Mouse (Mus musculus): Measurements from ENCODE around the gene Acot12. TPM values are rescaled to one million over a fixed set of nuclear protein-coding genes. Genes with fewer than 3 reads are reported as not detected.

Acot12 gene
- polyA plus RNA-seq, 1 experiment from 2014 or later: 0.64 TPM

- Histone ChIP-seq H3K36me3 (ENCODE audit: control insufficient read depth, insufficient read depth, low read length) (no peaks in the 10 kb centered on the region), H3K27ac (ENCODE audit: low read depth, low read length) (no peak overlapping the region), H3K4me3 (ENCODE audit: low read depth, low read length) (no peak overlapping the region), H3K9ac (ENCODE audit: low read depth, low read length) (no peak overlapping the region), H3K27me3 (replicated peaks; ENCODE audit: control insufficient read depth, insufficient read depth, low read length) (no peaks in the 10 kb centered on the region), H3K9me3 (ENCODE audit: control insufficient read depth, low read length) (no peaks in the 10 kb centered on the region), H3K4me1 (replicated peaks; ENCODE audit: control insufficient read depth, insufficient read depth, low read length) (no peaks in the 10 kb centered on the region), H3K4me2 (no peak overlapping the region)
- WGBS: 72% methylated on average over 4 of the region's 4 CpGs
- DNase-seq (ENCODE audit: low spot score): no peak
- no peak for ATAC-seq (replicated peaks; ENCODE audit: low FRiP score)
Observed at GRCm38 (mm10) chr13:91749981-91750380, 8.7 kb downstream of the Acot12 start.

GRCm38 (mm10) chr13:91753724-91754123, 12.4 kb downstream of the Acot12 start:
- no peak overlapping the region for H3K4me2 ChIP-seq
- no peaks in the 10 kb centered on the region for H3K4me1 ChIP-seq (replicated peaks; ENCODE audit: control insufficient read depth, insufficient read depth, low read length)
- DNase-seq (ENCODE audit: low spot score) (no peak), ATAC-seq (replicated peaks; ENCODE audit: low FRiP score) (no peak)
- no peak overlapping the region for H3K9ac ChIP-seq (ENCODE audit: low read depth, low read length)
- H3K9me3 ChIP-seq (ENCODE audit: control insufficient read depth, low read length): no peaks in the 10 kb centered on the region
- WGBS: 59% methylated on average over 4 of the region's 4 CpGs
- H3K27ac ChIP-seq (ENCODE audit: low read depth, low read length): no peak overlapping the region
- H3K36me3 ChIP-seq (ENCODE audit: control insufficient read depth, insufficient read depth, low read length): no peaks in the 10 kb centered on the region
- H3K27me3 ChIP-seq (replicated peaks; ENCODE audit: control insufficient read depth, insufficient read depth, low read length): no peaks in the 10 kb centered on the region
- H3K4me3 ChIP-seq (ENCODE audit: low read depth, low read length): no peak overlapping the region

- H3K36me3 ChIP-seq (ENCODE audit: control insufficient read depth, insufficient read depth, low read length): no peaks in the 10 kb centered on the region
- H3K27me3 ChIP-seq (replicated peaks; ENCODE audit: control insufficient read depth, insufficient read depth, low read length): no peaks in the 10 kb centered on the region
- H3K4me1 ChIP-seq (replicated peaks; ENCODE audit: control insufficient read depth, insufficient read depth, low read length): no peaks in the 10 kb centered on the region
- H3K9ac ChIP-seq (ENCODE audit: low read depth, low read length): no peak overlapping the region
- no peak overlapping the region for H3K4me2 ChIP-seq
- H3K9me3 ChIP-seq (ENCODE audit: control insufficient read depth, low read length): no peaks in the 10 kb centered on the region
- no peak overlapping the region for H3K27ac ChIP-seq (ENCODE audit: low read depth, low read length)
- DNase-seq (ENCODE audit: low spot score) (no peak), ATAC-seq (replicated peaks; ENCODE audit: low FRiP score) (no peak)
- no peak overlapping the region for H3K4me3 ChIP-seq (ENCODE audit: low read depth, low read length)
Observed at GRCm38 (mm10) chr13:91754762-91755161, 13.4 kb downstream of the Acot12 start.

GRCm38 (mm10) chr13:91756230-91756629, 14.9 kb downstream of the Acot12 start:
- H3K9me3 ChIP-seq (ENCODE audit: control insufficient read depth, low read length): no peaks in the 10 kb centered on the region
- H3K4me2 ChIP-seq: no peak overlapping the region
- WGBS: 91% methylated on average over 4 of the region's 4 CpGs
- DNase-seq (ENCODE audit: low spot score): no peak
- H3K4me3 ChIP-seq (ENCODE audit: low read depth, low read length): no peak overlapping the region
- ATAC-seq (replicated peaks; ENCODE audit: low FRiP score): no peak
- no peaks in the 10 kb centered on the region for H3K36me3 ChIP-seq (ENCODE audit: control insufficient read depth, insufficient read depth, low read length)
- H3K27me3 ChIP-seq (replicated peaks; ENCODE audit: control insufficient read depth, insufficient read depth, low read length): no peaks in the 10 kb centered on the region
- H3K27ac ChIP-seq (ENCODE audit: low read depth, low read length): no peak overlapping the region
- H3K4me1 ChIP-seq (replicated peaks; ENCODE audit: control insufficient read depth, insufficient read depth, low read length): no peaks in the 10 kb centered on the region
- H3K9ac ChIP-seq (ENCODE audit: low read depth, low read length): no peak overlapping the region

DNA sequence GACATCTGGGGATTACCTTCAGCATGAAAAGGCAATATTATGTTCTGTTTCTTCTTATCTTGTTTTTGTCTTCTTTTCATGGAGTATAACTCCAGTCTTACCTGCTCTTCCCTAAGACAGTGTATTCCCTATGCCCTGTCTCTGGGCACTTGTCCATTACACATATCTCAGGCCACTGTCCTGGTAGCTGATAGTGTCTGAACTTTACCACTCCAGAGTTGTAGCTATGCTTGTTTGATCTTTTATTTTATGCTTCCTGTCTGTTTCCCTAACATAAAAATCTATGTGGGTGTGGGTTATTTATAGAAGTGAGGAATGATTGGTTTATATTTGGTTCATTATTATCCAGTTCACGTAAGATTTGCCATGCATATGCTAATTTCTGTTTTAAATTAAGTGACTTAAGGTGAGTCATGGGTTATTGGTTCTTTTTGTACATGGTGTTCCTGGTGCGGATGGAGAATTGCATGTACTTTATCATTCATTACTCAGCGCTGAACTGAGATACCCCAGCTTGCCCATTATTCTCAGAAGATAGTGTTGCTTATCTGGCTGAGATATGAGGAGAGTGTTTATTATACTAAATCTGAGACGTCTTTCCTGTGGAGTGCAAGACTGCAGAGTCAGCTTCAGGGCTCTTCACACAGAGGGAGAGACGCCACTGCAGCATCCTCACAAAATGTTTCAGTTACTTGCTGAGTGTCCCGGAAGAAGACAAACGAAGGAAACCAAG, 17.2 kb downstream of the Acot12 start:
- 62% methylated on average over 7 of the region's 7 CpGs for WGBS
- ATAC-seq (replicated peaks; ENCODE audit: low FRiP score): no peak
- no peaks in the 10 kb centered on the region for H3K36me3 ChIP-seq (ENCODE audit: control insufficient read depth, insufficient read depth, low read length)
- no peak overlapping the region for H3K27ac ChIP-seq (ENCODE audit: low read depth, low read length)
- no peak overlapping the region for H3K4me3 ChIP-seq (ENCODE audit: low read depth, low read length)
- H3K4me2 ChIP-seq: no peak overlapping the region
- H3K27me3 ChIP-seq (replicated peaks; ENCODE audit: control insufficient read depth, insufficient read depth, low read length): no peaks in the 10 kb centered on the region
- no peaks in the 10 kb centered on the region for H3K9me3 ChIP-seq (ENCODE audit: control insufficient read depth, low read length)
- H3K4me1 ChIP-seq (replicated peaks; ENCODE audit: control insufficient read depth, insufficient read depth, low read length): no peaks in the 10 kb centered on the region
- no peak for DNase-seq (ENCODE audit: low spot score)
- no peak overlapping the region for H3K9ac ChIP-seq (ENCODE audit: low read depth, low read length)

DNA sequence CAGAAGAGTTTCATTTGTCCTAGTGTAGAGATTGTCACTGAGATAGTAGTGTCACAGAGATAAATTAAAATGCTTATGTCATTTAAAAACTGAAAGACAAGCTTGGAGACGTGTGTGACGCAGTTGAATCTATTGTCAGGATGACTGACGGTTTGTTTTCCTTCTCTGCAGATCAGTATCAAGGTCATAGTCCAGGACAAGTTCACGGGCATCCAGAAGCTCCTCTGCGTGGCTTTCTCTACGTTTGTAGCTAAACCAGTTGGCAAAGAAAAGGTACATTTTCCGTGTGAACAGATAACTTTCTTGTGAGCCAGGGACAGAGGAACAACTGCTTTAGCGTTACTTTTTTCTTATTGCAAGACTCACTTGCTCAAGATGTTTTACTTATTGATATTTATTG, 18.5 kb downstream of the Acot12 start:
- 56% methylated on average over 8 of the region's 8 CpGs for WGBS
- ATAC-seq (replicated peaks; ENCODE audit: low FRiP score): no peak
- Histone ChIP-seq H3K36me3 (ENCODE audit: control insufficient read depth, insufficient read depth, low read length) (no peaks in the 10 kb centered on the region), H3K4me2 (no peak overlapping the region), H3K27me3 (replicated peaks; ENCODE audit: control insufficient read depth, insufficient read depth, low read length) (no peaks in the 10 kb centered on the region), H3K4me3 (ENCODE audit: low read depth, low read length) (no peak overlapping the region), H3K27ac (ENCODE audit: low read depth, low read length) (no peak overlapping the region), H3K4me1 (replicated peaks; ENCODE audit: control insufficient read depth, insufficient read depth, low read length) (no peaks in the 10 kb centered on the region), H3K9ac (ENCODE audit: low read depth, low read length) (no peak overlapping the region), H3K9me3 (ENCODE audit: control insufficient read depth, low read length) (no peaks in the 10 kb centered on the region)
- DNase-seq (ENCODE audit: low spot score): no peak

DNA sequence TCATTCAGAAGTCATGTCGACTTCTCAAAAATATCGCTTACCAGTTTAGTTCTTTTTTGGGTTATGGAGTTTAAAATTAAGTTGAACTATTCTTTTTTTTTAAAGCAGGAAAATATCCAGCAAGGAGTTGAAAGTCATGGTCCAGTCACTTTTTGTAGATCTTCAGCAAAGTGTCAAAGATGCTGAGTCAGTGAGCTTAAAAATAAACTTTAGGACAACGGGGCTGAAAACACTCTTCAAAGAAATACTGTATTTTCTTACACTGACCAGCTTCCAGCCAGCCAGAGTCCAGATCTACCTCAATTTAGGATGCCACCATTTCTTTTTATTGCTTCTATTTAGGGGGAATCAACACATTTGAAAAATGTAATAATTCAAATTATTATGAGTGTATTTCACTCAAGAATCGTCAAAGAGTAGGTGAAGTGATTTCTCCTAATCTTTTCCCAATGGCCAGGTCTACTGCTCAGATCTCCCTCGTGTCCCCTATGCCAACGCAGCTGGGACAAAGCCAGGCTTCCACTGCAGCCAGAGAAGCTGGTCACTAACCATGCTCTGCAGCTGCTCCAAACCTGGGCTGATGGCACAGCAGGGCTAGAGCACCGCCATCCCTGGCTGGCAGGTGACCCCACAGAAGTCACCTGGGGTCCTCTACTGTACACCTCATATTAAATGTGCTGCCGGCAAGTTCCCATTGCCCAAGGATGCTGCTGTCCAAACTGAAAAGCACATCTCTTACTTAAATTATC, 19.2 kb downstream of the Acot12 start:
- WGBS: 84% methylated on average over 8 of the region's 8 CpGs
- Histone ChIP-seq H3K36me3 (ENCODE audit: control insufficient read depth, insufficient read depth, low read length) (no peaks in the 10 kb centered on the region), H3K4me2 (no peak overlapping the region), H3K9me3 (ENCODE audit: control insufficient read depth, low read length) (no peaks in the 10 kb centered on the region), H3K4me1 (replicated peaks; ENCODE audit: control insufficient read depth, insufficient read depth, low read length) (no peaks in the 10 kb centered on the region), H3K27me3 (replicated peaks; ENCODE audit: control insufficient read depth, insufficient read depth, low read length) (no peaks in the 10 kb centered on the region), H3K9ac (ENCODE audit: low read depth, low read length) (no peak overlapping the region), H3K27ac (ENCODE audit: low read depth, low read length) (no peak overlapping the region), H3K4me3 (ENCODE audit: low read depth, low read length) (no peak overlapping the region)
- DNase-seq (ENCODE audit: low spot score): no peak
- no peak for ATAC-seq (replicated peaks; ENCODE audit: low FRiP score)

DNA sequence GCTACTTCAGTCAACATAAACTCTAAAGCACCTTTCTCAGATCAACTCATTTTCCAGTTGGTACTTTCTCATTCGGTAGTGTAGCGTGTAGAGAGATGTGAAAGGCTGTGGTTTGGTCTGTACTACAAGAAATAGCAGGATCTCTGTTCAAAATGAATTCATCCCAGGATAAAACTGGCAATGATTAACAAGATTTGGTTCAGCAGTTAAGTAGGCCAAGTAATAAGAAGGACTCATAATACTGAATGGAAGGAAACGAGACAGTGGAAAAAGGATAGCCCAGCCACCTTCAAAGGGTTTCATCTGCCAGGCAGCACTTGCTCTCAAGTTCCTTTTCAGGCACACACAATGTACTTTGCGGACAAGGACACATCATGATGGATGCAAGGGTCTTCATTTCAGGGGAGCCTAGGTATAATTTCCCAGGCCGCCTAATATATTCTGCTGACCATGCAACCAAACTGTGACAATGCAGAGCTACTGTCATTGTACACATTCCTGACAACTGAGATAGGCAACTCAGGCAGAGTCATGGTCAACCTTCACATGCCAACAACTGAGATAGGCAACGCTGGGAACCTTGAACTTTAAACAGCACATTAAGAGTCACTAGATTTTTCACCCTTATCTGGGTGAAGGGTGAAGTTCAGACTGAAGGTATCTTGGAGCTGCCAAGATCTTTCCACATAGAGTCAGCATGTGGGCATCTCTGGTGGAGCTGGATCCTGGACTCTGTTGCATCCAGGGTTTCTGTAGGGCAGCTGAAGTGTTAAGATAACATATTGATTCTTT, 20.5 kb downstream of the Acot12 start:
- no peaks in the 10 kb centered on the region for H3K4me1 ChIP-seq (replicated peaks; ENCODE audit: control insufficient read depth, insufficient read depth, low read length)
- no peaks in the 10 kb centered on the region for H3K36me3 ChIP-seq (ENCODE audit: control insufficient read depth, insufficient read depth, low read length)
- WGBS: 84% methylated on average over 6 of the region's 6 CpGs
- no peaks in the 10 kb centered on the region for H3K27me3 ChIP-seq (replicated peaks; ENCODE audit: control insufficient read depth, insufficient read depth, low read length)
- H3K9ac ChIP-seq (ENCODE audit: low read depth, low read length): no peak overlapping the region
- no peaks in the 10 kb centered on the region for H3K9me3 ChIP-seq (ENCODE audit: control insufficient read depth, low read length)
- ATAC-seq (replicated peaks; ENCODE audit: low FRiP score) (no peak), DNase-seq (ENCODE audit: low spot score) (no peak)
- H3K27ac ChIP-seq (ENCODE audit: low read depth, low read length): no peak overlapping the region
- H3K4me2 ChIP-seq: no peak overlapping the region
- H3K4me3 ChIP-seq (ENCODE audit: low read depth, low read length): no peak overlapping the region

All from liver, embryonic 11.5 days (tissue).